Mouse (Mus musculus): ENCODE results near the gene Camk2d.

DNA sequence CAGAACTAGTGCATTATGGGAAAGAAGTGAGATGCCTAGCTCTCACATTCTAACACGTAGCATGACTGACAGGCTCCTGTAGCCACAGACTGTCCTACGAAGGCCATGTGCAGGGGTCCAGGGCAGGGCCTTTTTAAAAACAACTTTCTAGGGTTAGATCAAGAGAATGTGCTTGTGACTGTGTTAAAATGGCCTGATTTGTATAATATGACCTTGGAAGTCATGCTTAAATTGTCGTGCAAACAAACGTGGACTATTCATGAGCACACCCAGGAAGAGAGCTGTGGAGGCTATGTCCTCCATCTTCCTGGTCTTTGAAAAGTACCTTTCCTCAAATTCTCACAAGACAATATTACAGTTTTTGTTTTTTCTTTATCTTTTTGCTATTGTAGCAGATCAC, 91.0 kb downstream of the Camk2d start:
- TF ChIP-seq CTCF (IDR thresholded peaks at IDR 0.05; ENCODE audit: control insufficient read depth, insufficient read depth, insufficient replicate concordance, low read depth, low read length) (no peak), POLR2A (IDR thresholded peaks at IDR 0.05; ENCODE audit: control insufficient read depth, low read depth, low read length) (no peak)
